Mouse (Mus musculus): ENCODE measurements at regions not wholly inside any gene's neighbourhood (a gene's known extent, or its start where the extent isn't known, plus 50 kb on each side); places are given as distances from the start of the nearest gene placed in this dataset.

DNA sequence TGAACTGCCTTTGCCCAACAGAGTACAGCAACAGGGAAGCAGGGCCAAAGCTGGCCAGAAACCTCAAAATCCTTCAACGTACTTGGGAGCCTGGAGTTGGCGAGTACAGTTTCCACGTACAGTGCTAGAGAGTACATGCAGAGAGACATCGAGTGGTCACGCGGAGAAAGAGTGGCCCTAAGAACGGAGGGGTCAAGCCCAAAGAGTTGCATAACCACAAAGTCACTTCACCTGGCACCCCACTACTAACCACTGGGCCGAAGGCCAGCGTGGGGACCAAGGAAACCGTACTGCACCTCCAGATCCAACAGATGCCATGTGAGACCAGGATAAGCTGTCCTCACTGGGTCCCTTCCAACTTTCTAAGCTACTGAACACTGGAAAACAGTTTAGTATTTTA lies 56.2 kb upstream of the Ephb1 start:
- Histone ChIP-seq H3K4me3 (no peak overlapping the region), H3K27me3 (ENCODE audit: control insufficient read depth, insufficient read depth, low read length) (no peaks in the 10 kb centered on the region), H3K27ac (no peak overlapping the region), H3K79me2 (replicated peaks; ENCODE audit: control insufficient read depth, insufficient read depth, low read length) (no peaks in the 10 kb centered on the region), H3K36me3 (ENCODE audit: control insufficient read depth, insufficient read depth, low read length) (no peaks in the 10 kb centered on the region), H3K4me1 (ENCODE audit: control insufficient read depth, insufficient read depth, low read length) (no peaks in the 10 kb centered on the region), H3K9ac (ENCODE audit: low read depth, low read length) (no peak overlapping the region)
- WGBS: 88% methylated on average over 10 of the region's 10 CpGs
- intact Hi-C loops (cut with DNase I): no loop called here
- DNase-seq: no peak
- no peak for TF ChIP-seq EP300 (IDR thresholded peaks at IDR 0.05; ENCODE audit: insufficient read depth, low read depth, low read length)
- TF ChIP-seq CTCF (IDR thresholded peaks at IDR 0.05): no peak
- no peak for TF ChIP-seq POLR2A (IDR thresholded peaks at IDR 0.05; ENCODE audit: insufficient read depth, low read depth, low read length)

GRCm38 (mm10) chr9:102406017-102406416 lies 51.5 kb upstream of the Ephb1 start:
- intact Hi-C loops (cut with DNase I): no loop called here
- H3K27me3 ChIP-seq (ENCODE audit: control insufficient read depth, insufficient read depth, low read length): no peaks in the 10 kb centered on the region
- no peak overlapping the region for H3K27ac ChIP-seq
- WGBS: 57% methylated on average over 8 of the region's 8 CpGs
- H3K79me2 ChIP-seq (replicated peaks; ENCODE audit: control insufficient read depth, insufficient read depth, low read length): no peaks in the 10 kb centered on the region
- H3K4me1 ChIP-seq (ENCODE audit: control insufficient read depth, insufficient read depth, low read length): peaks cover 3% of the 10 kb centered on the region; the same call in 1 of the 2 replicates
- peak in 1 of 2 experiments; percentile 4 for DNase-seq
- no peak overlapping the region for H3K9ac ChIP-seq (ENCODE audit: low read depth, low read length)
- no peak overlapping the region for H3K4me3 ChIP-seq
- H3K36me3 ChIP-seq (ENCODE audit: control insufficient read depth, insufficient read depth, low read length): no peaks in the 10 kb centered on the region
- TF ChIP-seq EP300 (IDR thresholded peaks at IDR 0.05; ENCODE audit: insufficient read depth, low read depth, low read length) (no peak), POLR2A (IDR thresholded peaks at IDR 0.05; ENCODE audit: insufficient read depth, low read depth, low read length) (no peak), CTCF (IDR thresholded peaks at IDR 0.05) (no peak)

Measured in heart, adult 2 months (tissue).